Mouse (Mus musculus): ENCODE data around the gene Icam1. TPM values are rescaled to one million over a fixed set of nuclear protein-coding genes. Genes with fewer than 3 reads are reported as not detected.

Icam1 gene
- total RNA-seq (2014; fragmentation: Nextera tagmentation), result 11.6 and 14.7 TPM in 2 replicates
- 5.9 and 8.0 TPM in 2 replicates for total RNA-seq (2017)

- peak; percentile 52 for ATAC-seq (replicated peaks; ENCODE audit: poor library complexity, severe bottlenecking)
Measured at GRCm38 (mm10) chr9:21015571-21016130, at the start of gene Icam1. Gene Icam1 (plus strand): TSS chr9:21015985.

DNA sequence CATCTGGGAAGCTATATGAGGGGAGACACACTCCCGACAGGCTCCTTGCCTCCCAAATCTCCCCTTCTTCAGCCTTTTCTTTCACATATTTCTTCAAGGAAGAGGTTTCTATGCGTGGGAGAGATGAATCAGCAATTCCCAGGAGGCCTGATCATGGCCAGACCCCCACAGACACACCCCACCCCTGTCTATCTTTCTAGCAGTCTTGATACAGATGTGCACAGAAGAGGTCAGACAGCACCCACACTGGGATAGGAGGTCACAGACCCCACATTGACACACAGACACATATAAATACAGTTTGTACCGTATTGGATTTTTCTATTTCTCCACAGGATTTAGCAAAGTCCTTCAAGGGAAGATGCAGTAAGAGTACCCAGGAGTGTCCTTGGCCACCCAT lies 49.8 kb upstream of the Icam1 start:
- no peak for ATAC-seq (replicated peaks; ENCODE audit: poor library complexity, severe bottlenecking)

- peak; percentile 66 for ATAC-seq (replicated peaks; ENCODE audit: poor library complexity, severe bottlenecking)
Measured at GRCm38 (mm10) chr9:20966747-20967146, 49.0 kb upstream of the Icam1 start.

DNA sequence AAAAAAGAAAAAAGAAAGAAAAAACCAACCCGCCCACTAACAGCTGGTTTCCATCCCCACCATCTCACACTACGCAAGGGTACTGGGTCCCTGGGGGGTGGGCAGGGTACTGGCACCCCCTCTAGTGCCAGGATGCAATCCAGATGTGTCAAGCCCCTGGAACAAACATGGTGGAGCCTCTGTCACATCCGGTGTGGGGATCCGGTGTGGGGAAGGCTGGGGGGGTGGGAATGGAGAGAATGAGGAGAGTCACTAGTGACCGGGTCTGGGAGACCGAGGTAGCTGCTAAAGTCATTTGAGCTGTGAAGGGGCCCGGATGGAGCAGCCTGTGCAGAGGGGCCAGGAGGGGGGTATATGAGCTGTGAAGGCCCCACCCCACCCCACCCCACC lies 44.0 kb upstream of the Icam1 start:
- ATAC-seq (replicated peaks; ENCODE audit: poor library complexity, severe bottlenecking), result no peak

- ATAC-seq (replicated peaks; ENCODE audit: poor library complexity, severe bottlenecking), result no peak
Measured at GRCm38 (mm10) chr9:20972141-20972992, 43.4 kb upstream of the Icam1 start.

- ATAC-seq (replicated peaks; ENCODE audit: poor library complexity, severe bottlenecking), result no peak
Measured at GRCm38 (mm10) chr9:20973001-20973681, 42.6 kb upstream of the Icam1 start.

DNA sequence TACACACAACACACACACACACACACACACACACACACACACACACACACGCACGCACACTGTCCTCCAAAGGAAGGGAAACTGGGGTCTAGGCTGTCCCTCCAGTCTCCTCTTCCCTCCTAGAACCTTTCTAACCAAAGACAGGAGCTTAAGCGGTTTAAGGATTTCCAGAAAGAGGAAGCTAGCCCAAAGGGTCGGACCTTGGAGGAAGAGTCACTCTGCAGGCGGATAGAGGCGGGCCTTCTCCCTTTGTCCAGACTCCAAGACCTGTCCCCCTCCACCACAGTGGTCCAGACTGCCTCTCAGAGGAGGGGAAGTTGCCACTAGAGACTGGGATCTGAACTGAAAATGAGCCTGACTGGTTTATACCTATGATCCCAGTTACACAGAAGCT lies 42.1 kb upstream of the Icam1 start:
- ATAC-seq (replicated peaks; ENCODE audit: poor library complexity, severe bottlenecking), result peak; percentile 84

DNA sequence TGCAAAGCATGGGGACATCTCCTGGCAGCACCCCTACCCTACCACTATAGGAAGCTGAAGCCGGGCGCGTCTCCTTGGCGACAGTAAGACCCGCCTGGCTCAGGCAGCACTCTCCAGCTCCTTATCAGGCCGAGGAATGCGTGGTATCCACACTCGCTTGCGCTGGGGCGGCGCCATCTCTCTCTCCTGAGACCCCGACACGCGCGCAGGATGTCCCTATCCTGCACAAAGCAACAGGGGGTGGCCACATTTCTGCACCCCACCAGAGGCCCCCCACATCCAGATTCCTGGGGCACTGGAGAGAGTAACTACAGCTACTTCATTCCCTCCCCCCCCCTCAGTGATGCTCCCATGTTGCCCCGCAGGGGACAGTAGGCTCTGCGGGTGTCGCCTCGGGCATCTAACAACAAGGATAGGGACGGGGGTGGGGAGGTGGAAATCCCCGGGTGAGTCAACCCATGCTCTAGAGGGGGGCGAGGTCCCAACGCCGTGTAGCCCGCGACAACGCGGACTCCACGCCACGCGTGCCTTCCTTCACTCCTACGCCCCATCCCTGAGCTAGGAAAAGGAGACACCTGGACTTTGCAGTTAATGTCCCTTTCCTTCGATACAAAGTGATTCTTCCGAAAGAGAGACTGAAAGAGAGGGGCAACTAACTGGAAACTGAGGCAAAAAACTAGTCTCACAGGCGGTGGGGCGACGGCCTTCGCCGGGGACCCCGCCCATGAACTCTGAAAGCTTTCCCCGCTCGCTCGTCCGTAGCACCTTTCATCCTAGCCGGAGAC lies 40.2 kb upstream of the Icam1 start:
- ATAC-seq (replicated peaks; ENCODE audit: poor library complexity, severe bottlenecking), result no peak

DNA sequence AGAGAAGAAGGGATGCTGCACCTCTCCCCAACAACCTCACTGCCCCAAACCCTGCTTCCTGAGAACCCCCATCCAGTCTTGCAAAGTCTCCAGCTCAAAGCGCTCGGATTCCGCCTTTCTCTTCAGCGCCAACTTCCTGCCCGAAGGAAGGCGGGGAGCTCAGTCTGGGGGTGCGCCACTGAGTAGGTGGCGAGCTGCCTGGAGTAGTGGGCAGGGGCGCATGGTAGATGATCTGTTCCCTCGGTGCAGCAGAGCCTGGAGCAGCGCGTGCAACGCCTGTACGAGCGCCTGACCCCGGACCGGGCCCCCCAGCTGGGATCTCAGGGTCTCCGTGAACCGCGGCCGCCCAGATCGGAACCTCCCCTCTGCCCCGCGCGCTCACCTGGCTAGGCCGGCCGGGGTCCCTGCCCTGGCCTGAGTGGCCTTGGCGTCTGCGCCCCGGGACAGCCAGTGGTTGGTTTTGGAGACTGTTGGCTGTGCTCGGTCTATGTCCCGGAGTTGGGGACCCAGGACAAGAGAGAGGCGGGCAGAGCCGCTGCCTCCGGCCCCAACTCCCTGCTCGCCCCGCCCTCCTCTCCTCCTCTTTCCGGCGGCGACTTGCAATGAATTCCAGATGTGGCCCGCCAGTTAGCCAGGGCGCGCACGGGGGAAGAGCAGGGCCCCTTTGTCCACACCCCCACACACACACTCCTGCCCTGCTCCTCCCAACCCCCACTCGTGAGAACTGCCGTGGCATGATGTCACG lies 39.4 kb upstream of the Icam1 start, which contains the start of gene S1pr2:
Gene S1pr2, minus strand, starts transcription at position 566 of the 745 bp plus-strand sequence.
- peak; percentile 69 for ATAC-seq (replicated peaks; ENCODE audit: poor library complexity, severe bottlenecking)

- ATAC-seq (replicated peaks; ENCODE audit: poor library complexity, severe bottlenecking), result no peak
Measured at GRCm38 (mm10) chr9:20976961-20977689, 38.7 kb upstream of the Icam1 start.

- ATAC-seq (replicated peaks; ENCODE audit: poor library complexity, severe bottlenecking), result no peak
Measured at GRCm38 (mm10) chr9:20978409-20979095, 37.2 kb upstream of the Icam1 start.

DNA sequence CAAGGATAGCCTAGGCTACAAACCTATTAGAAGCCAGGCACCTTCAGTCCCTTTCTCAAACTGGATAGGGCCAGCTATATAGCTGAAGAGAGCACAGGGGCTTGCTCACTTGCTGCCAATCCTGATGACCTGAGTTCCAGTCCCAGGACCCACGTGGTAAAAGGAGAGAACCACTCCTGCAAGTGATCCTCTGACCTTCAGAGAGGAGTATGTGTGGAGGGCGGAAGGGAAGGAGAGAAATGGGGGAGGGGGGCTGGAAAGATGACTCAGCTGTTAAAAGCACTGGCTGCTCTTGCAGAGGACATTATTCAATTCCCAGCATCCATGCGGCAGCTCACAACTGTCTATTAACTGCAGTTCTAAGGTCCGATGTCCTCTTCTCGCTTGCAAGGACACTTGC lies 36.6 kb upstream of the Icam1 start:
- ATAC-seq (replicated peaks; ENCODE audit: poor library complexity, severe bottlenecking), result no peak

DNA sequence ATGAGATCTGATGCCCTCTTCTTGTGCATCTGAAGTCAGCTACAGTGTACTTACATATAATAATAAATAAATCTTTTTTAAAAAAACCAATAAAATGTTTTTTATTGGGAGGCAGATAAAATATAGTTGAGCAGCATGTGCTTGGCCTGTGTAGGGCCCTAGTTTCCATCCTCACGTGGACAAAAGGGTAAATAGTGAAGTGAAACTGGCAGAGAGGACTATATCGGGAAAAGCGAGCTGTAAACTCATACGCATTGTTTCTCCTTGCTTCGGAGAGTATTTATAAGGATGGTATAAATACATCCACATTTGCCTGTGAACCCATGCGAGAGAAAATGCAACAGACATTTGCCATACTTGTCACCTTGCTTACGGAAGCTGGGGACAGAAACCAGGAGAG lies 36.0 kb upstream of the Icam1 start:
- 0 out of 2 replicates have a peak, but pooled peaks have one; percentile 30 for ATAC-seq (replicated peaks; ENCODE audit: poor library complexity, severe bottlenecking)

GRCm38 (mm10) chr9:20982171-20982570 lies 33.6 kb upstream of the Icam1 start:
- ATAC-seq (replicated peaks; ENCODE audit: poor library complexity, severe bottlenecking), result no peak

DNA sequence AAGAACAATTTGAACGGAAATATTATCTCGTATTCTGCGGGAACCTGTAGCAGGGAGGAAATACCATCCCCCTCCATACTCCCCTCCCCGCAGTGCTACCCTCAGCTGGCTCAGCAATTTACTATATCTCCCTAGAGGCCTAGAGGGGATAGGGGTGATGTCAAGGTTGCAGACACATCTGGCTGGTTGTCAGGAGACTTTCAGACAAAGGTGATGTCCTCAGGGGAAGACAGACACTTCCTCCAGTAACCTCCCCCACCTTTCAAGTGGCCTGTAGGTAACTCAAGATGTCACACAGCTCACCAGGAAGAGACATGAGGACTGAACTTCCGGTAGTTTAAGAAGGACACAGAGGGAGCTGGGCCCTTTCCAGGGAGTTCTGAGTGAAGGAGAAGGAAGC lies 32.6 kb upstream of the Icam1 start:
- no peak for ATAC-seq (replicated peaks; ENCODE audit: poor library complexity, severe bottlenecking)

- no peak for ATAC-seq (replicated peaks; ENCODE audit: poor library complexity, severe bottlenecking)
Measured at GRCm38 (mm10) chr9:20986952-20987686, 28.7 kb upstream of the Icam1 start.

- ATAC-seq (replicated peaks; ENCODE audit: poor library complexity, severe bottlenecking), result no peak
Measured at GRCm38 (mm10) chr9:20987953-20988352, 27.8 kb upstream of the Icam1 start.

DNA sequence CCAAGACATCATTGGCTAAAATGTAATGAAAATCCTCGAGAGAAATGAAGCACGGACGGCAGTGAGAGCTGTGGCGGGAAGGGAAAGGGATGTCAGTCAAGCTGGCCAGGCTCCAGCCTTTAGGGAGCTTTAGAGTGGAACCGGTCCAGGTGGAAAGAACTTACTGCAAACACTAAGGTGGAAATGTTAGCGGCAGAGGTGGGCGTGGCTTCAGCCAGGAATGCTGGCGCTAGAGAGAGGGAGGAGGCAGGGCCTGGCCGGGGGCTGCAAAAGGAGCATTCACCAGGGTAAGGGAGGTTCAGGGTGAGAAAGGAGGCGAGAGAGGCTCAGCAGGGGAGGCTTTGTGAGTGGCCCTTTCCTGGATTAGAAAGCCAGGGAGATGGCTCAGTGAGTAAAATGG lies 24.9 kb upstream of the Icam1 start:
- ATAC-seq (replicated peaks; ENCODE audit: poor library complexity, severe bottlenecking), result peak; percentile 17; the same call in 1 of the 2 replicates

Measured in granulocyte monocyte progenitor cell, adult 5-6 weeks (primary cell).